Mouse (Mus musculus) erythroblast, embryonic 14.5 days (primary cell): ENCODE measurements around the gene Hras. TPM values are rescaled to one million over a fixed set of nuclear protein-coding genes. Genes with fewer than 3 reads are reported as not detected.

Experiments used
- H3K27me3 ChIP-seq: 2 replicates; pipeline ENCODE4 v1.6.1; 2012; ENCODE audit warnings: inconsistent platforms; ENCODE audit not compliant: control insufficient read depth
- H3K36me3 ChIP-seq: 2 replicates; pipeline ENCODE4 v1.6.1; 2012; ENCODE audit warnings: mild to moderate bottlenecking, inconsistent platforms; ENCODE audit not compliant: control insufficient read depth
- H3K4me1 ChIP-seq: 2 replicates; pipeline ENCODE4 v1.6.1; 2012; ENCODE audit warnings: inconsistent platforms; ENCODE audit not compliant: control insufficient read depth
- H3K4me3 ChIP-seq: replicated peaks from 2 replicates; pipeline ENCODE3; 2012; ENCODE audit warnings: moderate library complexity, mild to moderate bottlenecking, inconsistent platforms
- H3K9me3 ChIP-seq: 2 replicates; pipeline ENCODE4 v1.6.1; 2012; ENCODE audit warnings: low read length, inconsistent platforms, mixed read lengths; ENCODE audit not compliant: control insufficient read depth
- GATA1 ChIP-seq: IDR thresholded peaks from 2 replicates; pipeline ENCODE4 v1.6.1; 2012; ENCODE audit warnings: low read length, inconsistent platforms, mixed read lengths
- TAL1 ChIP-seq: IDR thresholded peaks from 3 replicates; pipeline ENCODE4 v1.6.1; 2012; ENCODE audit warnings: low read length, inconsistent platforms, mixed read lengths
- polyA plus RNA-seq: library from polyadenylated mRNA; stranded (reverse); fragments of >175 nt; gene quantifications from 2 replicates; pipeline ENCODE4 v1.2.3, GENCODE M21; 2012

Gene Hras
- polyA plus RNA-seq, 1 experiment, result 34.0 TPM

DNA sequence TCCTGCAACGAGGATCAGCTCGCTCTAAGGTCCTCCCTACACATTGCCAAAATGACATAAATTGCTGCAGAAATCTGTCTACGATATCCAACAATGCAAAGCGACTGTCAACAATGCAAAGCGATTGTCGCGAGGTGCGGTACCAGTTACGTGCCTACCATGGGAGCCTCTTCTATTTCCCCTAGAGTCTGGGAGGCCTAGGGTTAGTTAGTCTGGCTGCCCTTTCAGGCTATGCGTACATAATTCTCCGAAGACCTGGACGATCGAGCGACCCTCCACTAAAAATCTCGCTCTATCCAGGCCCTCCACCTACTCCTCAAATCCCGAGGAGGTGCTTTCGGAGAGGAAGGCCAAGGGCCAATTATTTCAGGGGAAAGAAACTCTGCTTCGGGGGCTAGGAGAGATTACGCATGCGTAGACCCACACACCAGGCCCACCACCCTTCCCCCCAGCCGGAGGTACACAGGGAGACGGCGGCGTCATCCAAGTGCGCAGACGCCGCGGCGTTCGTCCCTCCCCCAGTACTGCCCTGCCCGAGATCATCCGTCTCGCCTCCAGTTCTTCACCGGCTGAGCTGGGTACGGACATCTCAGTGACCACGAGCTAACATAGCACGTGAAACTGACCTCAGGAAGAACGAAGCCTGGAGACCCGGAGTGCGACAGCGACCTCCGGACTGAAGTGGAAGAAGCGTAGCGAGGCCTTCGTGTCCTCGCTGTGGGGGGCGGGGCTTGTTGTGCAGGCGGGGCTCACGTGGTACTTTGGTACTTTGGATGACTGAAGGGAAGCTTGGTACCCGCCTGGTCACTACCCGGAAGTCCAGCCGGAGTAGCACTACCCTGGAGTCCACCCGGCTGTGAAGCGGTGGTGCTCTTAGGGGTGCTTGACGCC lies 21.4 kb downstream of the Hras start, which contains the start of gene Rnh1:
Gene Rnh1 (minus strand): TSS at position 742 of the 891 bp plus-strand sequence.
- Histone ChIP-seq H3K4me1 (peaks cover 71% of the 10 kb centered on the region), H3K36me3 (no peaks in the 10 kb centered on the region), H3K9me3 (no peaks in the 10 kb centered on the region), H3K27me3 (no peaks in the 10 kb centered on the region), H3K4me3 (peak within 1 kb of the TSS; percentile 77)
- no peak for TF ChIP-seq GATA1
- no peak for TF ChIP-seq TAL1

- Histone ChIP-seq H3K9me3 (no peaks in the 10 kb centered on the region), H3K36me3 (peaks cover 13% of the 10 kb centered on the region), H3K27me3 (no peaks in the 10 kb centered on the region), H3K4me3 (no peak overlapping the region), H3K4me1 (peaks cover 73% of the 10 kb centered on the region)
- TF ChIP-seq GATA1 (no peak), TAL1 (no peak)
These were observed 23.9 kb downstream of the Hras start for GRCm38 (mm10) chr7:141169866-141170265.

- Histone ChIP-seq H3K4me1 (peaks cover 78% of the 10 kb centered on the region), H3K36me3 (peaks cover 19% of the 10 kb centered on the region), H3K9me3 (no peaks in the 10 kb centered on the region), H3K4me3 (peak overlapping the region; percentile 69), H3K27me3 (no peaks in the 10 kb centered on the region)
- TF ChIP-seq TAL1 (no peak), GATA1 (no peak)
These were observed 24.5 kb downstream of the Hras start for GRCm38 (mm10) chr7:141169300-141169699.

DNA sequence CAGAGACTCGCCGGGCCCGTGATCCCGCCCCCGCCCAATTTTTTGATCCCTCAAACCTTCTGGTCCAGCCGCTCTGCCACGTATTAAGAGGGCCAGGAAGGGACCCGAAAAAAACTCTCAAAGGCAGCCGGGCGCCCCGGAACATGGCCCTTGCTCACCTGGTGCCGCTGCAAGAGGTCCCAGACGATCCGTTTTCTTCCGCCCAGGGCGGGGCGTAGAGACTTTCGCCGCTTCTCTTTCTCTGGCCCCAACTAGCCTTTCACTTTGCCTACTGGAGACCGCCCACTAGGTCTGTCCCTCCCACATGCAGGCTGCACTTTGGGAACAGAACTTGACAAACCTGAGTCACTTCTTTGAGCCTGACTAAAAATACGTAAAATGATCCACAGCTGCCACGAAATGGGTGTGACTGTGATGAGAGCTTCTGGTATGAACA lies 25.3 kb downstream of the Hras start:
- H3K4me1 ChIP-seq, result peaks cover 80% of the 10 kb centered on the region
- peak overlapping the region; percentile 69 for H3K4me3 ChIP-seq
- H3K27me3 ChIP-seq, result no peaks in the 10 kb centered on the region
- no peaks in the 10 kb centered on the region for H3K9me3 ChIP-seq
- no peak for TF ChIP-seq TAL1
- TF ChIP-seq GATA1, result no peak
- peaks cover 26% of the 10 kb centered on the region for H3K36me3 ChIP-seq

DNA sequence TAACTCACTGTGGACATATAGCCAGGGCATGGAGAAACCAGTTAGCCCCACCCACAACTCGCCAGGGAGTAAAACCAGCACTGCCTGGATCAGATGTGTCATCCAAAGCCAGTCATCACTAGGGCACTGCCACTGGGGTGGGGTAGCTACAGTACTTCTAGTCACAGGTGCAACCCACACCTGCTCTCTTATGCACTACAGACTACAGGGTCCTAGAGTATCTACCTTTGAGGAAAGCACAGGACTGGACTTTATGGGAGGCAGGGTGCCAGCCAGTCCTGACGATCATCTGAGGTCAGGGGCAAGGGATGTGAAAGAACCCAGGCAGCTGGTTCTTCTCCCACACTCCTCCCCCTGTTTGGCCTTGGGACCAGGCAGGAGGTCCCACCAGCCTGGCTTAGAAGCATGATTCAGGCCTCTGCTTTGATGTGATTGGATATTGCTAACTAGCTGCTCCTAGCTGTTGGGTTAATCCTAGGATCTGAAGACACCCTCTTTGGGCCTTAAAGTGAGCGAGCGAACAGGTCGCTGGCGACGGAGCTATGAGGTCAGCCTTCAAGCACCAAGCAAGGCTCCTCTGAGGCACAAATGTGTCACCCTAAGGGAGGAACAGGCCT lies 25.8 kb downstream of the Hras start:
- H3K9me3 ChIP-seq, result no peaks in the 10 kb centered on the region
- H3K4me1 ChIP-seq, result peaks cover 74% of the 10 kb centered on the region
- no peak for TF ChIP-seq GATA1
- TF ChIP-seq TAL1, result no peak
- peak overlapping the region; percentile 69 for H3K4me3 ChIP-seq
- H3K27me3 ChIP-seq, result no peaks in the 10 kb centered on the region
- H3K36me3 ChIP-seq, result peaks cover 32% of the 10 kb centered on the region

DNA sequence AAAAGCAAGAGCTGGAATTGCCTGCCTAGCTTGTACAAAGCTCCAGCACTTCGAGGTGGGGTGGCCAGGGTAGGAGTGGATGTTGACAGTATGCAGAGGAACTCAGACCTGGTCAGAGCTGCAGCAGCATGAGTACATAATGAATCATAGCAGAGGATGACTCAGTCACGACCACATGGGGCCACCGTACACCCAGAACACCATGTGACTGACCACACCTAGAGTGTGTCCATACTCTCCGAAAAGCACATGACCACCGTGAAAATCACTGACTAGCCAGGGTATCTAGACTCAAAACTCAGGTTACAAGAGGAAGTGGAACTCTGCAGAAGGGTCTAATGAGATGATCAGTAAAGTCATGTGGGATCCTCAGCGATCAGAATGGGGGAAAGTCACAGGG lies 29.0 kb downstream of the Hras start:
- TF ChIP-seq TAL1 (no peak), GATA1 (no peak)
- peaks cover 62% of the 10 kb centered on the region for H3K36me3 ChIP-seq
- no peaks in the 10 kb centered on the region for H3K9me3 ChIP-seq
- H3K4me3 ChIP-seq, result no peak overlapping the region
- no peaks in the 10 kb centered on the region for H3K27me3 ChIP-seq
- H3K4me1 ChIP-seq, result peaks cover 45% of the 10 kb centered on the region

GRCm38 (mm10) chr7:141164397-141164796 lies 29.4 kb downstream of the Hras start:
- Histone ChIP-seq H3K4me1 (peaks cover 40% of the 10 kb centered on the region), H3K27me3 (no peaks in the 10 kb centered on the region), H3K4me3 (no peak overlapping the region), H3K9me3 (no peaks in the 10 kb centered on the region), H3K36me3 (peaks cover 67% of the 10 kb centered on the region)
- TF ChIP-seq GATA1 (no peak), TAL1 (no peak)

DNA sequence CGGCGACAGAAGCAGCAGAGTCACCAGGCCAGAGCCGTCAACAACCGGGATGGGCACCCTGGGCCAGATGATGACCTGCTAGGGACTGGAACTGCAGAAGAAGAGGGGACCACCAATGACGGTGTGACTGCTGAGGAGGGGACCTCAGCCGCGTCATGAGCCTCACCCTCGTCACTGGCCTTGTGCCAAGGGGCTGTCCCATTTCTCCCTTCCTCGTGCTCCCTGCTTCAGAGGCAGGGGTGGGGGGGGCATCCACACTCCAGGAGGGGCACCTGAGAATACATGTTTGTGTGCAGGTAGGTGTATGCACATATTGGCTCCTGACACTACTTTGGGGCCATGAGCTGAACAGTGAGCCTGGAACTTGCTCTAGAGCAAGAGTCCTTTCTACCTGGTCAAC lies 38.4 kb downstream of the Hras start:
- Histone ChIP-seq H3K36me3 (peaks cover 99% of the 10 kb centered on the region), H3K4me3 (no peak overlapping the region), H3K9me3 (no peaks in the 10 kb centered on the region), H3K27me3 (no peaks in the 10 kb centered on the region), H3K4me1 (peaks cover 31% of the 10 kb centered on the region)
- TF ChIP-seq GATA1 (no peak), TAL1 (no peak)

DNA sequence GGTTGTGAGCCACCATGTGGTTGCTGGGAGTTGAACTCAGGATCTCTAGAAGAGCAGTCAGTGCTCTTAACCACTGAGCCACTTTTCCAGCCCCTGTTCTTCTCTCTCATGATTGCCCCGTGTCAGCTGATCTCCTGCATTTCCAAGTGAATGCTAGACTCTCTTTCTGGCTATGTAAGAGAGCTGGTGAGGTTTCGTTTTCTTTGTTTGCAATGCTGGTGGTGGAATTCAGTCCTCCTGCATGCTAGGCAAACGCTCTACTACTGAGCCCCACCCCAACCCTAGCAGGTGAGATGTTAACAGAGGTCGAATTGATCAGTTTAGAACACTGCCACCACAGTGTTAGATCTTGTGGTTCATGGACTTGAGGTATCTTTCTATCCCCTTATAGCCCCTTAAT lies 45.2 kb downstream of the Hras start:
- peaks cover 73% of the 10 kb centered on the region for H3K4me1 ChIP-seq
- TF ChIP-seq GATA1 (no peak), TAL1 (no peak)
- no peak overlapping the region for H3K4me3 ChIP-seq

More for the DNA sequence above, 45.2 kb downstream of the Hras start:
- Histone ChIP-seq H3K27me3 (no peaks in the 10 kb centered on the region), H3K36me3 (peaks cover 99% of the 10 kb centered on the region), H3K9me3 (no peaks in the 10 kb centered on the region)
